Mouse (Mus musculus) kidney, adult 9 months (tissue): Measurements from ENCODE around the gene Ccr1.

ENCODE experiments used
- DNase-seq: peaks from one replicate; pipeline ENCODE4 v3.0.0; 2022

Gene Ccr1

DNA sequence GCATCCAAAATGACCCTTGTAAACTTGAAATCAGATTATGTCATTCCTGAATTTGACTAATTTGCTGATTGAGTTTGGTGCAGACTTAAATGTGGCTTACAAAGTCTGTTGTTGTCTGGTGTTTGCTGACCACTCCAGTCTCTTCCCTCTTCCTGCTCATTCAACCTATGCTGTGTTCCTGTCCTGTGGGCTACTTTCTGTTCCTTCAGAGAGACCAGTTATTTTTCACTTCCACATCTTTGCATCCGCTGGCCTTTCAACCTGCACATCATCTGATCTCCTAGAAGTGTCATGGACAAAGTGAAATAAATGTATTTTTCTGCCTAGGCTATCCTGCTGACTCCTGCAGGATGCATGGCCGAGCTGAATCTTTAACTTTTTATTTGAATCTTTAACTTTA lies 14.9 kb downstream of the Ccr1 start:
- DNase-seq, result no peak

DNA sequence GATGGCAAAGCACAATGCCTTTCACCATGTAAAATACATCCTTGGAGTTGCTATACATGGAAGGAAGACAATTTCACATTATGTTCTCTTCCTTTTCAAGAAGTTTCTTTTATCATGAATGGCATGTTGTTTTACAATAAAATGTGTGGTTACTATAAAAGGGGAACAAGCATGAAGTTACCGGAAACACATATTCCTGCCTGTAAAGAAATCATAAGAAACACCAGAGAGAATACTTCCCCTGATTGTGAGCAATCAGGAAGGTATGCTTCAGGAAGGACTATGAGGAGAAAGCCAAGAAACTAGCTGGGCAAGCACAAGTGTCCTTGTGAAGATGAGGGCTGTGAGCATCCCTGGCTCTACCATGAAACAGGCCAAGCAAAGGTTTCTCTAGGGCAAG lies 17.3 kb downstream of the Ccr1 start:
- no peak for DNase-seq

DNA sequence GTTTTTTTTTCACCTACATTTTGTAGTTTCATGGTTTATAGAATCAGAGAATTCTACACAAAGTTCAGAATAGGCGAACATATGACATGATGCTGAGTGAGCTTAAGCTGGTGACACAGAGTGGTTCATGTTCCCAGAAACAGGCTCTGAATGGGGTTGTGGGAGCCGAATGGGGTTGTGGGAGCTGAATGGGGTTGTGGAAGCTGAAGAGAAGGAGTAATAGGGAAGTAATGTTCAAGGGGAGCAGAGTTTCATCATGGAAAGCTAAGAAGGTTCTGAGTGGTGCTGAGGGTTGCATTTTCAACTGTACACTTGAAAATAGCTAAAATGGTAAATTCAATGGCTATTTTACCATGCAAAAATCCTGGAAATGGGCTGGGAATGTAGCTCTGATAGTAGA lies 19.1 kb downstream of the Ccr1 start:
- no peak for DNase-seq

DNA sequence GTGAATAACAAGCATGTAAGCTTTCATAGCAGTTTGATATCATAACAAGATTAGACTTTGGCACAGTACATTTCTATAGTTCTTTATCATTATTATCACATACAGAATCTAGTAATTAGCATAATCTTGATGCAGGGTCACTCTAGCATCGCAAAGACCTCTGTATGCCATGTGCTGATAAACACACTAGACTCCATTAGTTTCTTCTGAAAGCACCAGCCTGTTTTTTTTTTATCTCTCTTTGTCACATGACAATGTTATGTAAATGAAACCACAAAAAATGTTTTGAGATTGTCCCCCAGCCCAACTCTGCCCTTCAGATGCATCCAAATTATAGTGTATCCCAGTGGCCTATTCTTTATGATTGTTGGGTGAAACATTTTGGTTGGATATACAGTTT lies 20.7 kb downstream of the Ccr1 start:
- DNase-seq, result no peak

DNA sequence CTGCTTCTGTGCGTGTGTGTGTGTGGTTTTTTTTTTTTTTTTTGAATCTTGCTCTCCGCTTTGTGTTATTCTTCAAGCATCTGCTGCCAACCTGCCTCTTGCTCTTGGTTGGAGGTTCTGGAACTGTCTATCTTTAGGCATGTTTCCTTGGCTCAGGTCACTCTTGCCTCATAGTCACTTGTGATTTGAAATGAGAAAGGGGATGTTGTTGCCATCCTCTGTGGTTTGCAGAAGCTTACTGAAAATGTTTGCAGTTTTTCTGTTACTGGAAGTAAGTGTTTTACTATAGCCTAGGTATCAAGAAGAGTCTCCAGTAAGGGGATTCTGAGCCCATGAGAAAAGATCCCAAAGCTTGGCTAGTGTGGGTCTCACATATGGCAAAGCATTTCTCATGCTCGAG lies 26.5 kb downstream of the Ccr1 start:
- DNase-seq, result no peak

DNA sequence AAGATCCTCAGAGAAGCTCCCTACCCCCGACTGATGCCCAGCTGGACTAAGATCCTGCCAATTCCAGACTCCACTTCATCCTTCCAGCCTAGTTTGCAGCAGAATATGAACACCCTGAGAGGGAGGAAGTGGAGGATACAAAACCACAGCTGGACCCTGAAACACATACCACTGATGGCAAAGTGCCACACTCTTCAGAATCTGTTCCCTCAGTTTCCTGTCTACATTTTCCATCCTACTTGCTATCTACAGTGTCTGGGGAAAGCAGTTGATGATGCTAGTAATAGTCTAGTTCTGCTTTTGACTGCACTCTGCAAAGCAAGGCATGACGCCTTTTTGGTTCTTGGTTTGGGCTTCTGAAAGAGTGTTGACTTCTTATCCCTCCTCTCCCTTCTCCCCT lies 27.2 kb downstream of the Ccr1 start:
- peak; percentile 18 for DNase-seq

DNA sequence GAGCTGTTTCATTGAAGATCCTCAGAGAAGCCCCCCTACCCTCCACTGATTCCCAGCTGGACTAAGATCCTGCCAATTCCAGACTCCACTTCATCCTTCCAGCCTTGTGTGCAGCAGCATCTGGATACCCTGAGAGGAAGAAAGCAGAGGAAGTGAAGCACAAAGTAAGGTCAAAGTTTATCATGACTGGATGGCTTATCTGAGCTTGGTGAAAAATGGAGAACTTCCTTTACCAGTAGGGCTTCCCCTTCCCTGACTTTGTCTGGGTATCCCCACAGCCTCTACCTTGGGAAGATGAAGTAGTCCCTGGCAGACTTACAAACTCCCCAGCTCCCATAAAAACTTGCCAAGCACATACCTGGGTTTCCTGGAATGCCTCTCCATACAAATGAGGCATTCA lies 27.9 kb downstream of the Ccr1 start:
- peak; percentile 10 for DNase-seq

DNA sequence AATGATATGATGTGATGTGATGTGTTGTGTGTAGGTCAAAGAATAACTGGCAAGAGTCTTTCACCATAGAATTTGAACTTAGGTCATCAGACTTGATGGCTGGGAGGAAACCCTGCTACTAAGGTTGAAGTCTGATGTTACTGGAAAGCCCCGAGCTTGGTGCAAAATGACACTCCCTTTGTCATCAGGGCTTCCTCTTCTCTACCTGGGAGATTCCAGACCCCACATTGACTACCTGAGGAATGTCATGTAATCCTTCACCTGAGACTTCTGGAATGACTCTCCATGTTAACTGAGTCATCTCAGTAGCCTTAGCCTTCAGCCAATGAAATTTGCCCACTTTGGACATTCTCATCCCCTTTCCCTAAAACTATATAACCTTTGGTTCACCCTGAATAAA lies 28.3 kb downstream of the Ccr1 start:
- no peak for DNase-seq

DNA sequence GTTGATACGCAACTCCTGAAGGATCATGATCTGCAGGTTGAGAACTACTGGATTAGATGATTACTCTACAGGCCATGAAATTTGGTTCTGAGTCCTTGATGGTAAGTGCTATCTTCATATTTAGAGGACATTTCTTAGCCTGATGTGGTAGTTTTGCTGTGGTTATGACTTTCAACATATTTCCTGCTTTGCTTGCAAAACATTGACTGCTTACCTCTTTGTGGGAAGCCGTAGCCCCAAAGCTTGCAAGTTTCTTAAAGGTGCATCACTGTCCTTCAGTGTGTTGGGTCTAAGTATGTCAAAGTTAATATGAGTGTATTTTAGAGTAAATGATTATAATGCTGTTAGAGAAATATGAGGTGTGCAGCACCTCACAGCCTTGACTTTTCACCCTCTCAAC lies 30.5 kb downstream of the Ccr1 start:
- no peak for DNase-seq

DNA sequence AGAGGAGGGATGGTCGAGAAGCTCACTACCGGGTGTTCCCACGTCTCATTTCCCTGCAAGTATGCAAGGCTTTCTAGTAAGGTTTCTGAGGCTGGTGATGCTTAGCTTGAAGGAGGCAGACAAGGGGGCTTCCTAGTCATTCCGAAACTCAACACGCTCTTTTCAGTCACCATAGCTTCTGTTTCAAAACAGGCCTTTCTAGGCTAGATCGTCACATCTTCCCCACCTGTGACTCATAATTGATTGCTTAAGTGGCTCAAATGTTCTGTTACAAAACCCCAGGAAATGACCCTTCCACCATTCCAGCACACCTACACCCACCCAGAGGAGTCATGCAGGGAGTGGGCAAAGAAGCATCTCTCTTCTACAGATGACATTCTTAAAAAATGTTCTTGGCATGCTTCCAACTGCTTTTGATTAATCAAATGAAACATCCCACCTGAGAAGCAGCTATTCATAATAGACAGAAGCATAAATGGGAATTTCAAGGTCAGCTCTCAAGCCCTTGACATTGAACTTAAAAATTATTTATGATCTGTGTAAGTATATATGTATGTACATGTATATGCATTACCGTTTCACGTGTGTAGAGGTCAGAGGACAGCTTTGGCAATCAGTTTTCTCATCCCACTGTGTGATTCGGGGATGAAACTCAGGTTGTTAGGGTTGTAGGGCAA lies 31.8 kb downstream of the Ccr1 start:
- DNase-seq, result no peak

DNA sequence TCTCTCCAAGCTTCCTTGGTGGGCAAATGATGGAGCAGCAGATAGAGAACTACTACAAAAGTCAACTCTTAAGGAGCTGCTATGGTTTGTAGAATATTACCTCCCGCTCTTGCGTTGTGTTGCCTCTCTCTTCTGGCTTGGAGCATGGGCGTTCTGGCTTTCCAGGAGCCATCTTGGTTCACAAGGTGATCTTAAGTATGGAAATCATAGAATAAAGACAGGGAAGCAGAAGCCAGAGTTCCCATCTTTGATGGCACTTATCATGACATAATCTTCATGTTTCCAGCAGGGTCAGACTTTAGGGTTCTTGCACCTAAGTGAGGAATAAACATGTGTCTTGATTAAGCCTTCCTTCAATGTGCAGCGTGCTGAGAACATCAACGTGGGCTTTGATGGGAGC lies 32.7 kb downstream of the Ccr1 start:
- no peak for DNase-seq

DNA sequence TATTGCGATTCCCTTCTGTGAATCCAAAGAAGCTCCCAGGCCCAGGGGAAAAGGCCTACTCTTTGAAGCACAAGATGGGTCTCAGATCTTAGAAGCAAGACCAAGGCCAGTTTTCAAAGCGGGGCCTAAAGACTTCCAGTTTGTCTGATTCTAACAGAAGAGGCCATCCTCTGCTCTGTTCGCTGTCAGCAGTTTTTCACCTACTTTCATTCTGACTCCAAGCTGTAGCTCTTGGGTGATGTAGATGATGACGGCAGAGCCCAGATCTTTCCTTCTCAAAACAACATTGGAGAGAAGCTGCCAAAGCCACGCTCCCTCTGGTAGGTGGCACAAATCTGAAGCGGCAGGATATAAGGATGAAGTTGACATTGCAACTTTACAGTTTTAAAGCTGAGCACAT lies 33.1 kb downstream of the Ccr1 start:
- no peak for DNase-seq

DNA sequence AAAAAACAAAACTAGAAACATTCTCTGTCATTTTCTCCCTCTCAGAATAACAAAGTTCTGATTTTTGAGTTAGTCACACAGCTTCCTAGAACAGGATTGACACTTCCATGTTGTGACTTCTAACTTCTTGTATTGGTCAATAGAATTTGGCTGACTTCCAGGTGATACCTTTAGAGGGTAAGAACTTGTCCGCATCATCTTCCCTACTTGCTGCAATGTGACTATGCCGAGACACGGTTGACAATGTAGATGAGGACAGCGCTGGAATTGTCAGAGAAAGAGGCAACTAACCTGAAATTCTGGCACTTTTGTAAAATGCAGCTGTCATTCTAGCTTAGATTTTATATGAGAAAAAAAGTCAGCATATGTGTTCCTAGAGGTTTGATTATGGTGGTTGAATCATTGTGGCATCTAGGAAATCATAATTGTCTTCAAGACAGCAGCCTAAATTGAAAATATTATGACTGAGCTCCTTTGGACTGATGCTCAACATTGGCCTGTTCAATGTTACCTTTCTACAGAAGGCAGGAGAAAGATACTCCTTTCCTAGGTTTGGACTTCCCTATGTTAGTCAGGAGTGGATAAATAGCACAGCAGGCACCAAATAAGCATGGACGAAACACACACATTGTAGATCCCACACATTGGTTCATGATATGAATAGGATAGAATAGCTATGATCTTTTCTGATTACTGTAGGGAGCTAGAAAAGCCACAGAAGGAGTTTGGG lies 34.6 kb downstream of the Ccr1 start:
- no peak for DNase-seq

DNA sequence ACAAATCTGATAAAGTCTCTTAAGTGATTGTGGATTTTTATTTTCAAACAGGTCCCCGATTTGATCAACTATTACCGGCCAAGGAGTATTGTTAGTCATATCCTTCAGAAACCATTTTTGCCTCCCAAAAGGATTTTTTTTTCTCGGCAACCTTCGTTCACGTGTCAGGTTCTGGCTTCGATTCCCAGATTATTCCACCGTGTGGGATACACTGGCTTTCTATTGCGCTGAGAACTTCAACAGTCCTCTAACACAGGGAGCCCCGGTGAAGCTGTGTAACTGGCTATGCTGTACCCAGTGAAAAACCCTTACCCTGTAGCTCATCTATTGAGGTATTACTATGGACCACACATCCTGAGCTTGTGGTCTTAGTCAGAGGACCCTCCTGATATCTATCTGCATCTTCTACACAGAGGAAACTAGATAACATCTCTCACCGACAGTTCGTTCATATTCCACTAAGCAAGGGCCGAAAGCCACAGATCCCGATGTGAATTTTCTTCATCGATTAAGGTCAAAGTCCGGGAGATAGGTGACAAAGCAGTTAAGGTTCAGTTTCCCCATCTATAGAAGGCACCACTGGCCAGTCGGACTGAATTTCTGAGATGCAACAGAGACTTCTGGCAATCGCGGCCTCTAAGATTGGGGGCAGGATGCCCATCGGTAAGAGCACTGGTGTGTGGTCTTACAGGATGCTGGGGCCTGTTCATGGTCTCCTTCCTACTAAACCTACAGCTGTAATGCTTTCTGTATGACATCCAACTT lies 35.4 kb downstream of the Ccr1 start:
- no peak for DNase-seq

DNA sequence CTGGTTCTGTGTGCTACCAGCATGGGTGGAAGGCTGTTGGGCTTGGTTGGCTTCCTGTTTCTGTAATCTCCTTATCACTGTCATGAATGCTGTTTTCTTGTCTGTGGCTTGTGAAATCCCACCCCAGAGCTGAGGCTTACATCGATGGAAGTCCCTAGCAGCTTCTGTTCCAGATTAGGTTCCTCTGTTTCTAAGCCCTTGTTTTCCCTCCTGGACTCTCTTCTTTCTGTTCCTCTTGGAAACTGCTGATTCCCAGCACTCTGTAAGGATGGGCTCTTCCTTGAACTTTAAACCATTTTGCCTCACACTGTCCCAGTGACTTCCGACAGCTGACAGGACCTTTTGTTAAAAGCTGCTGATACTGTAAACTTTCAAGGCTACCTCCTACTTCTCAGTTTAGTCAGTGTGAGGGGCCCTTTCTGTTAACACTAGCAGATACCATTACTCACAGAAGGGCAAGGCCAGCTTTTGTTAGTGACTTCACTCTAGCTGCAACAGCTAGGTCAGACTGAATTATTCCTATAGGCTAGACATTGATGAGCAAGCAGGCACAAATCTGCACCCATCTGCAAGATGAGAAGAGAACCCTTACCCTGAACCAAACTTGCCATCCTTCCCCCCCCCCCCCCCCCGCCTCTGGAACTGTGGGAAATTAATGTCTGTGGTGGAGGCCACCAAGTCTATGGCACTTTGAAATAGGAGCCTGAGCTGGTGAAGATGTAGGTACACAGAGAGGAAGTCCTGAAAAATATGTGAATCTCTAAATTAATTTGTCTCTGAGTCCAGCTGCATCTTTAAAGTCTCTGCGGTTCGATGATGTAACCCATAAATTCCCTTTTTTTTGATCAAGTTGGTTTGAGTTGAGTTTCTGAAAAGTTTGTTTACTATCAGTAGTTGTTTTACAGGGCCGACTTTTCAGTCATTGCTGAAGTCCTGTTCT lies 36.5 kb downstream of the Ccr1 start:
- DNase-seq, result no peak

DNA sequence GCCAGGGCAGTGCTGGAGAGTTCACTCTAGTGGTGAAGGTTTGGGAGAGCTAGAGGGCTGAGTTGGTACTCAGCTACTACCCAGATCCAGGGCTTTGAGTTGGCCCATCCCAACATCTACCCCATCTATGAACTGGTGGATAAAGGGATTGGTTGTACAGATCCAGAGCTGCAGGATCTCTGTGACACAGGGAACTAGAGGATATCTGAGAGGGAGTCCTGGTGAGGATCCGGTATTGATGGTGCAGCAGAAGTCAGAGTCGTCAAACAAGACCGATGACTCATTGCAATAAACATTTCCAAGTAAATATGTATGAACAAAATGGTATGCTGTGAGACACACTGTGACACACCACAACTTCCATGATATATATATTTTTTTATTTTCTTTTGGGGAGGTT lies 37.6 kb downstream of the Ccr1 start:
- DNase-seq, result no peak

DNA sequence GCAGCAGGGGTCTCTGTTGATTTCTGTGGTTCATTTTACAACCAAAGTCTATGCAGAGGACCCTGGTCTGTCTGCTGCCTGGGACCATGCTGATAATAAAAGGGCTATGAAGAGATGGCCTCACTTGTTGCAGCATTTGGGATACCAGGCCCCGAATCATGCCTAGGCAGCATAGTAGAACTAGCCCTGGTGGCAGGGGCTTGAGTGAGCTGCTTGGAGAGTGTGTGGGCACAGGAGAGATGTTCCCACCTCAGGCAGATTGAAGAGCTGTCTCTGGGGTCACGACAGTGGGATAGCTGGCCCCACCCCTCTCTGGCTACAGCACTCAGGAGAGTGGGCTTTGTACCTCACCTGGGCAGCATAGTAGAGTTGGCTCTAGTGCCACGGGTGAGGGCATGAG lies 38.0 kb downstream of the Ccr1 start:
- DNase-seq, result no peak

DNA sequence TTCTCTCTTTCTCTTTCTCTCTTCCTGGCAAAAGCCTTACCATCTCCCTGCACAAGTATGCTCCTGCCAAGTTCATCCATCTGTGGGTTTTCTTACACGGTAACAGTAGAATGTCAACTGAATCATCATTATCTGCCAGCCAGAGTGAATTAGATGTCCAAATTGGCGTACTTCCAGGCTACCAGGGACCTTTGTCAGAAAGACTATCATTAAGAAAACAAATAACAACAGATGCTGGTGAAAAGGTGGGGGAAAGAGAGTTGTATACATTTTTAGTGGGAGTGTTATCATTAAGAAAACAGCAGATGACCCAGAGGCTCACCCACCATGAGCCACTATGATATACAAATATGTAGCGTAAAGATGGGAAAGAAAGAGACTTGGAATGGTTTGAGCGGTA lies 38.6 kb downstream of the Ccr1 start:
- DNase-seq, result no peak

DNA sequence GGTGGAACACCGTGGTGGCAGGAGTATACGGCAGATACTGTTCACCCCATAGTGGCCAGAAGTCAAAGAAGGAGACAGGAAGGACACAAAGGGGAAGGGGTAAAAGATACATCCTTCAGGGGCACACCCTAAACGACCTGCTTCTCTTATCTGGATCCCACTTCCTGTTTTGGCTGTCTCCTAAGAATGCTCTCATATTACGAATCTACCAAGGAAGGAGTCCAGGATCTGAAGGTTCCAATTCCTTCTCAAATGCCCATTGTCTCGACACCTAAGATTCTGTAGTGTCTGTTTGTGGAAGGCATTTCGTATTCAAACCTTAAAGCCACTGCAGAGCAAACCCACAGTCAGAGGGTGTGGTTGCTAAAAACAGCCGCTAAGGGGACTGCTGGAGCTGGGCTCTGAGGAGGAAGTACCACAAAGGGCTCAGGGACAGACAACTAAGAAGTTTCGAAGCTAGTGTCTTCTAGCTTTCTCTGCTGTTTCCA lies 39.7 kb downstream of the Ccr1 start:
- peak; percentile 22 for DNase-seq

DNA sequence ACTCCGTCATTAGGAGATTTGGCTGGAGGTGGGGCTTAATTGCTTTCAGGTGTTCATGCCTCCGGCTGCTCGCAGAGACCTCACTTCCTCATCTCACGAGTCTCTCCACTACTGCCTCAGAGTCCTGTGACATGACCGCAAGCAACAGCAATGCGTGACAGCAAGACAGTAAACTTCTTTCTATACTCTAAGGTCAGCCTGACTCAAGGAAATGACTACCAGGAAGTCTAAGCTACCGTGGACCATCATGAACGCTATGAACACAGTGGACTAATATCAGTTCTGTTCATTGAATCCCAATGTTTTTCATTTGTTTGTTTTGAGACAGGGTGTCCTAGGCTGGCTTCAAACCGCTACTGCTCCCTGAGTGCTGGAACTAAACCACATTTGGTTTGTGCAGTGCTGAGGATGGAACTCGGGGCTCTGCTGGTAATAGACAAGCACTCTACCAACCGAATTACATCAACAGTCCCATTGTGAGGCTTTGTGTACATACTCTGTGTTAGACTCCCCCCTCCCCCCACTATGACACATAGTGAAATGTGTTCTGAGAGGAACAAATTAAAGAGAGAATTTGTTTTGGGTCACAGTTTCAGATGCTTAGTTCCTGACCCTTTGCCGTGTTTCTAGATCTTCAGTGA lies 40.3 kb downstream of the Ccr1 start:
- peak; percentile 14 for DNase-seq

DNA sequence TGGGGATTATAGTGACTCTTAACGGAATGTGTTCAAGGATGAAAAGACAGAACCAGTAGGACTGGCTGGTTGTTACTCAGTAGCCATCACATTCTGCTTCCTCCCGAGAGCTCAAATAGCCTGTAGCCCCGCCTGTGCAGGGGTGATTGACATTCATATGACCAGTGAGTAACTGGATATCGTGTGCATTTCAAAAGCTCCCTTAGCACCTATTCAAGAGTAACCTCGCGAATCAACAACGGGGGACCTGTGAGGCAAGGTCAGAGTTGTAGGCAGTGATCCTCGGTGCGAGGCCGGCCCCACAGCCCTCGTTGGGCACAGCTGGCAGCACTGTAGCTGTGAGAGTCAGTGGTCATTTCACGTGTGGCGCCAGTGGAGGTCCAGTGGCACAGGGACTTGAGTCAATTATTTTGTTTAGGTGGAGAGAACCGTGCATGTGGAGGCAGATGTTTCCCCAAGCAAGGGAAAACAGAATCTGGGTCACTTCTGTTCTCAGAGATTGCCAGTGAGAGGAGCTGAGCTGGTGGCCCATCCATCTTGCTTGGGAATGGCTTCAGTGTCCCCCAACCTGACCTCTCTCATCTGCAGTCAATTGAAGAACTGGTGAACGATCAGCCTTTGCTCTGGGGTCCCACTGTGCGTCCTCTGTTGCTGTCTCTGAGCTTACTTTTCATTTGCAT lies 41.1 kb downstream of the Ccr1 start:
- DNase-seq, result peak; percentile 15

DNA sequence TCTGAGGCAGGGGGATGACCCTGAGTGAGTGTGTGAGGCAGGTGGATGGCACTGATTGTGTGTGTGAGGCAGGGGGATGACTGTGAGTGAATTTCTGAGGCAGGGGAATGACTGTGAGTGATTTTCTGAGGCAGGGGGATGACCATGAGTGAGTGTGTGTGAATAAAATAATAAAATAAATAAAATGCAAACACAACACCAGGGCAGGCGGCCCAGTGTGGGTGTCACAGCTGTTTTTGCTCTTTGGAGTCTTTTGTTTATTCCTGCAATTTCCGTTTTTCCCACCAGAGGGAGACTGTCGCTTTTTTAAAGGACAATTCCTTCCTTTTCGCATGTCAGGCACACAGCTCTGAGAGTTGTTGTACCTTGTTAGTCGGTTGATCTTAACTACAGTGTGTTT lies 42.5 kb downstream of the Ccr1 start:
- DNase-seq, result peak; percentile 81
